Mouse (Mus musculus) heart, embryonic 16.5 days (tissue): ENCODE measurements around the gene Klhdc2. TPM values are rescaled to one million over a fixed set of nuclear protein-coding genes. Genes with fewer than 3 reads are reported as not detected.

Experiments
- ATAC-seq: fragments of 200-750 bp; cut with Nextera tagmentation; replicated peaks from 2 replicates; pipeline ENCODE4 v1.8.0; 2017; ENCODE audit warnings: moderate number of reproducible peaks; ENCODE audit not compliant: insufficient read depth, low FRiP score; ENCODE audit errors: extremely low read depth
- H3K27ac ChIP-seq: fragments of 300-500 bp; sonication (generic); 2 replicates; pipeline ENCODE4 v1.5.1; 2014; ENCODE audit warnings: mild to moderate bottlenecking, low read length, control low read depth, moderate library complexity
- H3K27me3 ChIP-seq: fragments of 300-500 bp; sonication (generic); 2 replicates; pipeline ENCODE4 v1.6.1; 2014; ENCODE audit warnings: low read length, mixed read lengths; ENCODE audit not compliant: control insufficient read depth, insufficient read depth
- H3K36me3 ChIP-seq: fragments of 300-500 bp; sonication (generic); 2 replicates; pipeline ENCODE4 v1.6.1; 2014; ENCODE audit not compliant: control insufficient read depth, insufficient read depth
- H3K4me1 ChIP-seq: fragments of 300-500 bp; sonication (generic); 2 replicates; pipeline ENCODE4 v1.6.1; 2014; ENCODE audit warnings: low read length, mixed read lengths; ENCODE audit not compliant: control insufficient read depth, insufficient read depth
- H3K4me2 ChIP-seq: fragments of 300-500 bp; sonication (generic); 2 replicates; pipeline ENCODE4 v1.6.1; 2014; ENCODE audit warnings: low read depth, mild to moderate bottlenecking, control low read depth, low read length
- H3K4me3 ChIP-seq: fragments of 300-500 bp; sonication (generic); 2 replicates; pipeline ENCODE4 v1.5.1; 2014; ENCODE audit warnings: mild to moderate bottlenecking, control low read depth, low read length
- H3K9ac ChIP-seq: fragments of 300-500 bp; sonication (generic); 2 replicates; pipeline ENCODE4 v1.6.1; 2014; ENCODE audit warnings: low read length, control low read depth
- H3K9me3 ChIP-seq: fragments of 300-500 bp; sonication (generic); replicated peaks from 2 replicates; pipeline ENCODE4 v1.6.1; 2016; ENCODE audit warnings: low read length; ENCODE audit not compliant: control insufficient read depth
- WGBS: fragments of 180-500 bp; shearing (Covaris S2); extraction: QIAGEN DNeasy Blood & Tissue Kit; methylation state at CpG from one replicate; pipeline ENCODE4 v1.1.7; 2014; 5-methylcytosine and 5-hydroxymethylcytosine counted together
- polyA plus RNA-seq: library from polyadenylated mRNA; unstranded; fragments of >200 nt; fragmentation: Nextera tagmentation; extraction: Ambion mirVana; gene quantifications from 2 replicates; pipeline ENCODE4 v1.2.1, GENCODE M21; 2015

Klhdc2 gene
- polyA plus RNA-seq, 1 experiment from 2014 or later, result 117 TPM

DNA sequence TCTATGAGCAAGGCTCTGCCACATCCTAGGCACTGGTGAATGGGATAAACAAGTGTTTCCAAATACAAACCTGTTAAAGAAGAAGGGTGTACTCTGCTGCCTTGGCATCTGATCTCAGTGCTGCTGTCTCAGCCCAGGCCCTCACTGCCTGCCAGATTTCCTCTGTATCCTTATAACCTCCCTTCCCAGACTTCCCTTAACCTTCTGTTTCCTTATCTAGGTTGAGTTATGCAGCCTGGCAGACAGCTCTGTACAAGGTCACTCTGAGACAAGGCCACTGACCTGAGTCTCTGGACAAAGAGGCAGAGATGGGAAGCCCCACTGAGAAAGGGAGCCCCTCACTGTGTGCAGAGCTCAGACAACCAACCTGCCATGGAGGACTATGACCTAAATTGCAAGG is 21.9 kb downstream of the Klhdc2 start:
- Histone ChIP-seq H3K27ac (peak overlapping the region; percentile 83), H3K36me3 (peaks cover 44% of the 10 kb centered on the region), H3K4me2 (no peak overlapping the region), H3K27me3 (no peaks in the 10 kb centered on the region), H3K9me3 (no peaks in the 10 kb centered on the region), H3K4me1 (peaks cover 6% of the 10 kb centered on the region), H3K9ac (no peak overlapping the region), H3K4me3 (no peak overlapping the region)
- peak; percentile 69 for ATAC-seq

DNA sequence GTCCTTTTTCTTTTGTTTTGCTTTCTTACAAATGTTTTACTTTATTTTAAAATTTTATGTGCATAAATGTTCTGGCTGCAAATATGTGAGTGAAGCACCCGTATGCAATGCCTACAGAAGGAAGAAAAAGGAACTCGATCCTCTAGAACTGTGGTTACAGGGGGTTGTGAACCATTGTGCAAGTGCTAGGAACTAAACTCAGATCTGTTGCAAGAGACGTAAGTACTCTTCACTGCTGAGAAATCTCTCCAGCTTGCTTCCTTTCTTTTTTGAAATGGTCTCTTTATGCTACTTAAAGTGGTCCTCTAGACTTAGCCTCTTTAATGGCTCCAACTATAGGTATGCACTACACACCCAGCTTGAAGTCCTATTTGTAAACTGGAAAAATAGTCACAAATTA is 34.7 kb downstream of the Klhdc2 start:
- H3K36me3 ChIP-seq, result peaks cover 27% of the 10 kb centered on the region
- 95% methylated on average over 3 of the region's 3 CpGs for WGBS
- ATAC-seq, result no peak

DNA sequence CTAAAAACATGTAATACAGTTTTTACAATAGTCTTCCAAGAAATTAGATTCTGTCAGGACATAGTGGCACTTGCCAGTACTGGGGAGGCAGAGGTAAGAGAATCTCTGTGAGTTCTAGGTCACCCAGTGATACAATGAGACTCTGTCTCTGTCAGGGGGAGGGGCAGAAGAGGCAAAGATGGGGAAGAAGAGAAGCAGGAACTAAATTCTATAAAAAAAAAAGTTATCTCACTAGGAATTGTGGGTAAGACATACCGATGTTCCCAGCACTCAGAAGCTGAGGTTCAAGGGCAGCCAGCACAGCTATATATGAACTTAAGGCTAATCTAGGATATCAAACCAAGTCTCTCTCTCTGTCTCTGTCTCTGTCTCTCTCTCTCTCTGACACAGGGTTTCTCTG is 35.7 kb downstream of the Klhdc2 start:
- H3K4me1 ChIP-seq, result no peaks in the 10 kb centered on the region
- no peak overlapping the region for H3K4me3 ChIP-seq
- H3K36me3 ChIP-seq, result peaks cover 31% of the 10 kb centered on the region
- no peak overlapping the region for H3K4me2 ChIP-seq
- H3K9me3 ChIP-seq, result no peaks in the 10 kb centered on the region
- no peak overlapping the region for H3K9ac ChIP-seq
- no peaks in the 10 kb centered on the region for H3K27me3 ChIP-seq
- 63% methylated on average over 1 of the region's 1 CpGs for WGBS
- H3K27ac ChIP-seq, result no peak overlapping the region
- no peak for ATAC-seq

More for the DNA sequence above, 34.7 kb downstream of the Klhdc2 start:
- Histone ChIP-seq H3K4me3 (no peak overlapping the region), H3K27me3 (no peaks in the 10 kb centered on the region), H3K9me3 (no peaks in the 10 kb centered on the region), H3K4me2 (no peak overlapping the region), H3K27ac (no peak overlapping the region), H3K4me1 (no peaks in the 10 kb centered on the region), H3K9ac (no peak overlapping the region)

DNA sequence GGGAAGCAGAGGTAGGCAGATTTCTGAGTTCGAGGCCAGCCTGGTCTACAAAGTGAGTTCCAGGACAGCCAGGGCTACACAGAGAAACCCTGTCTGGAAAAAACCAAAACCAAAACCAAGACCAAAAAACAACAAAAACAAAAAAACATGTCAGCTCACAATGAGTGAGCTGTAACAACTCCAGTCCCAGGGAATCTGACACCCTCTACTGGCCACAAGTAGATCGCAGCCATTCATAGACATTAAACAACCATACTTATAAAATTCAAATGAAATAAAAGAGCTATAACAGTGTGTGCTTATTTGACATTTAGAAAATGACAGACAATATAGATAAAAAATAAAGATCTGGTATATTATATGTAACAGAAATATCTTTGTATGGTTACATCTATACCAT is 37.1 kb downstream of the Klhdc2 start:
- H3K4me3 ChIP-seq, result no peak overlapping the region
- no peaks in the 10 kb centered on the region for H3K4me1 ChIP-seq
- H3K27ac ChIP-seq, result no peak overlapping the region
- H3K36me3 ChIP-seq, result peaks cover 30% of the 10 kb centered on the region
- no peak overlapping the region for H3K4me2 ChIP-seq
- no peak for ATAC-seq
- WGBS, result 80% methylated on average over 2 of the region's 2 CpGs
- H3K9ac ChIP-seq, result no peak overlapping the region
- no peaks in the 10 kb centered on the region for H3K27me3 ChIP-seq
- no peaks in the 10 kb centered on the region for H3K9me3 ChIP-seq

DNA sequence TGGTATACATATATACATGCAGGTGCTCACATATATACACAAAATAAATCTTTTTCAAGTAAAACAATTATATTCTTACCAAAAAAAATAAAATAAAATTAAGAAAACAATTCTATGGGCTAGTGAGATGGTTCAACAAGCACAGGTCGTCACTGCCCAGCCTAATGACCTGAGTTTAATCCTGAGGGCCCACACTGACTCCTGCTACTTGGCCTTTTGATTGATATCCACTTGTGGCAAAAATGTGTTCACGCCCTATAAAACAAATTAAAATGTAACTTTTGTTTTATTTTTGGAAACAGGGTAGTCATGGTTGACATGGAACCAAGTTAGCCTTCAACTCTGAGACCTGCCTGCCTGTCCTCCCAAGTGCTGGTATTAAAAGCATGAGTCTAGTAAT is 53.4 kb downstream of the Klhdc2 start:
- H3K27ac ChIP-seq, result no peak overlapping the region
- H3K4me3 ChIP-seq, result no peak overlapping the region
- no peak overlapping the region for H3K9ac ChIP-seq
- H3K36me3 ChIP-seq, result peaks cover 52% of the 10 kb centered on the region
- no peaks in the 10 kb centered on the region for H3K9me3 ChIP-seq
- no peak for ATAC-seq
- no peaks in the 10 kb centered on the region for H3K27me3 ChIP-seq
- H3K4me2 ChIP-seq, result no peak overlapping the region
- H3K4me1 ChIP-seq, result no peaks in the 10 kb centered on the region
- 76% methylated on average over 2 of the region's 2 CpGs for WGBS

DNA sequence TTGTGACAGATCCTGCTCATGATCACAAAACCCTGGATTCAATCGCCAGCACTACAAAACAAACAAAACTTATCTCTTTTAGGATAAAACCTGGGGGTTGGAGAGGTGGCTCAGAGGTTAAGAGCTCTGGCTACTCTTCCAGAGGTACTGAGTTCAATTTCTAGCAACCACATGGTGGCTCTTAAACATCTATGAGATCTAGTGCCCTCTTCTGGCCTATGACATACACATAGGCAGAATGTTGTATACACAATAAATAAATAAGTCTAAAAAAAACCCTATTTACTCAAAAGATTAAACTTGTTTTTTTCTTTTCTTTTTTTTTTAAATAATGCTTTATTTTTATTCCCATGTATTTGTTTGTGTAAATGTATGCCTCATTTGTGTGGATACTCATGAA is 55.2 kb downstream of the Klhdc2 start:
- 85% methylated on average over 1 of the region's 1 CpGs for WGBS
- H3K4me2 ChIP-seq, result no peak overlapping the region
- H3K9me3 ChIP-seq, result no peaks in the 10 kb centered on the region
- H3K9ac ChIP-seq, result no peak overlapping the region
- peaks cover 6% of the 10 kb centered on the region; the same call in 1 of the 2 replicates for H3K4me1 ChIP-seq
- H3K4me3 ChIP-seq, result no peak overlapping the region
- peaks cover 43% of the 10 kb centered on the region for H3K36me3 ChIP-seq
- no peaks in the 10 kb centered on the region for H3K27me3 ChIP-seq
- no peak for ATAC-seq
- H3K27ac ChIP-seq, result no peak overlapping the region

DNA sequence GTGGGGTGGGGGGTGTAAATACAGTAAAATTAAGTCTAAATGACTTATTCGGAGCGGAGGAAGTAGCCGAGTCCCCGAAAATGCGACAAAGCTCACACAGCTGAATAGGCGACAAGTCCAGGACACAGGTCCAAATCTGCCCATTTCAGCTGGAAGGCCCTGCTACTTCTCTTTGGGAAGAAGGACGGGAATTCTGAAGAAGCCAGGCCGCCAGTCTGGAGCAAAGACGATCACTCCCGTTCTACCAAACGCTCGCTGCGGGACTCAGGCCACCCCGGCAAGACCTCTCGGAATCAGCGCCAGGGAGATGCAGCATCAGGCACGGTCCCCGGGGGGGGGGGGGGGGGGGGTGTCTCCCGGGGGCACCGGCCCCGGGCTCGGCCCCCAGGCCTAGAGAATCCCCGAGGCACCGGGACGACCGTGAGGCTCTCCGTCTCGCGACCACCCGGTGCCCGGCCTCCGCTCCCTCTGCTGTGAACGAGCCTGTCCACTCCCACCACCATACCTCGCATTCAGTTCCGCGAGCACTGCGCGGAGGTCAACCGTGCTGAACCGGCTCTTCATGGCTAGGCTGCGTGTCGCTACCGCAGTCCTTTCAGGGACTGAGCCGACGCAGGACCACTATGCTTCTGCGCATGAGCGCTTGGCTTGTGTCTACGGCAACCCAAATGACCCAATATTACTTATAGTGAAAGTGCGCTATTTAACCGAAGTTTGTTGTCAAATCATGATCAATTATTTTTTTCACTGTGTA is 60.2 kb downstream of the Klhdc2 start, which contains the start of gene Nemf:
TSS of gene Nemf (minus strand) at position 620 of the 754 bp plus-strand sequence.
- peak within 1 kb of the TSS; percentile 97 for H3K9ac ChIP-seq
- peak; percentile 42; the same call in 1 of the 2 replicates for ATAC-seq
- peak within 1 kb of the TSS; percentile 79 for H3K4me3 ChIP-seq
- peak within 1 kb of the TSS; percentile 93 for H3K4me2 ChIP-seq
- H3K27me3 ChIP-seq, result no peaks in the 10 kb centered on the region
- peaks cover 13% of the 10 kb centered on the region for H3K36me3 ChIP-seq
- peaks cover 8% of the 10 kb centered on the region for H3K4me1 ChIP-seq
- H3K9me3 ChIP-seq, result no peaks in the 10 kb centered on the region
- under 1% methylated on average over 47 of the region's 50 CpGs for WGBS
- peak within 1 kb of the TSS; percentile 75 for H3K27ac ChIP-seq

DNA sequence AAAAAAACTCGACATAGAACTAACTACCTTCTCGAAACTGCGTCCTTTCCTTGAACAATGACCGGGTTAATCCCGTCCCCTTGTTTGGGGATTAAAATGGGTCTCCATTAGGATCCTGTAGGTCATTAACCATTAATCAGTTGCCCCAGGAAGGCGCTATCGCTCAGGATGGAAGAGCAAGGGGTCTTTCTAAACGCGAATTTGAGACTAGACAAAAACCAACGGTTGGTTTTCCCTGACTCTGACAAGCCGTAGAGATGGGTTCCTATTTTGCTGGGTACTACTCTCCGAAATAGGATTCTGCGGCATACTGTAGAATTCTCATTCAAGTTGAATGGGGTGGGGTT is 60.8 kb downstream of the Klhdc2 start:
- Histone ChIP-seq H3K27me3 (no peaks in the 10 kb centered on the region), H3K9me3 (no peaks in the 10 kb centered on the region), H3K4me2 (peak overlapping the region; percentile 80), H3K27ac (peak overlapping the region; percentile 75), H3K36me3 (peaks cover 9% of the 10 kb centered on the region), H3K4me1 (peaks cover 13% of the 10 kb centered on the region), H3K9ac (peak overlapping the region; percentile 97), H3K4me3 (peak overlapping the region; percentile 79)
- ATAC-seq, result no peak
- WGBS, result 4% methylated on average over 13 of the region's 13 CpGs
